Mouse (Mus musculus): ENCODE measurements at regions not wholly inside any gene's neighbourhood (a gene's known extent, or its start where the extent isn't known, plus 50 kb on each side); places are given as distances from the start of the nearest gene placed in this dataset.

- no peak for DNase-seq (ENCODE audit: low read depth)
Measured at GRCm38 (mm10) chr7:73325503-73325902, 49.8 kb upstream of the Rgma start.

All from NIH3T3 (cell line).